Mouse (Mus musculus): ENCODE results near the gene Zfp366. TPM values are rescaled to one million over a fixed set of nuclear protein-coding genes. Genes with fewer than 3 reads are reported as not detected.

Zfp366 gene
- polyA plus RNA-seq, 1 experiment from 2014 or later = 1.2 TPM

DNA sequence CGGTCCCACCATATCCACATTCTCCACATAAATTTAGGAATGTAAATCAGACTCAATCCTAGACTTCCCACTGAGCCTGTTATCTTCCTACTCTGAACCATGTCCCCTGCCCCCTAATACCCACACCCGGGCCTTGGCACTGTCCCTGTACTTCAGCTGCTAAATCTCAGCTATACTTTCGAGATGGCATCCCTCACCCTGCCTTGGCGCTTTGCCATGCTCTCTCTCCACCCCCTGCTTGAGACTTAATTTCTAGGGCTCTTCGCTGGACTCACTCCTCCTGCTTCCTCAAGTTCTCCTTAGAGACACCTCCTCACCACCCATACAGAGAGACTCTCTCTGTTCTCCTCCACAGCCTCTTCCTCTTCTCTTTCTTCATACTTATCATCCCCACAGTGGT lies 115.3 kb downstream of the Zfp366 start:
- ATAC-seq (ENCODE audit: insufficient number of reproducible peaks, insufficient read depth, low FRiP score, low read depth) = no peak
- H3K9ac ChIP-seq (replicated peaks; ENCODE audit: low read depth, low read length) = no peak overlapping the region
- no peaks in the 10 kb centered on the region for H3K27me3 ChIP-seq (ENCODE audit: control insufficient read depth, insufficient read depth, low read length)
- 76% methylated on average over 5 of the region's 5 CpGs for WGBS
- no peaks in the 10 kb centered on the region for H3K36me3 ChIP-seq (ENCODE audit: control insufficient read depth, insufficient read depth, low read length)
- no peak overlapping the region for H3K27ac ChIP-seq (ENCODE audit: low read length)
- H3K4me3 ChIP-seq (ENCODE audit: low read depth, low read length) = no peak overlapping the region
- H3K4me1 ChIP-seq (ENCODE audit: control insufficient read depth, insufficient read depth, low read length) = 0 out of 2 replicates have a peak, but pooled peaks cover 4% of the 10 kb centered on the region
- no peak overlapping the region for H3K4me2 ChIP-seq (replicated peaks; ENCODE audit: low read depth, low read length)
- H3K9me3 ChIP-seq (ENCODE audit: control insufficient read depth, low read depth, low read length) = no peaks in the 10 kb centered on the region

Other genes with a start within 250 kb of the Zfp366 start
- not detected in 2 replicates for gene 1700024P04Rik, start 200.3 kb upstream of the Zfp366 start, polyA plus RNA-seq (2014; fragmentation: Nextera tagmentation; extraction: Ambion mirVana)
- gene Ptcd2, start 159.9 kb downstream of the Zfp366 start, polyA plus RNA-seq (2014; fragmentation: Nextera tagmentation; extraction: Ambion mirVana) = 44.7 and 51.1 TPM in 2 replicates
- 56.1 and 56.2 TPM in 2 replicates for gene Mrps27, start 160.0 kb downstream of the Zfp366 start, polyA plus RNA-seq (2014; fragmentation: Nextera tagmentation; extraction: Ambion mirVana)